Mouse (Mus musculus): ENCODE measurements at regions not wholly inside any gene's neighbourhood (a gene's known extent, or its start where the extent isn't known, plus 50 kb on each side); places are given as distances from the start of the nearest gene placed in this dataset.

DNA sequence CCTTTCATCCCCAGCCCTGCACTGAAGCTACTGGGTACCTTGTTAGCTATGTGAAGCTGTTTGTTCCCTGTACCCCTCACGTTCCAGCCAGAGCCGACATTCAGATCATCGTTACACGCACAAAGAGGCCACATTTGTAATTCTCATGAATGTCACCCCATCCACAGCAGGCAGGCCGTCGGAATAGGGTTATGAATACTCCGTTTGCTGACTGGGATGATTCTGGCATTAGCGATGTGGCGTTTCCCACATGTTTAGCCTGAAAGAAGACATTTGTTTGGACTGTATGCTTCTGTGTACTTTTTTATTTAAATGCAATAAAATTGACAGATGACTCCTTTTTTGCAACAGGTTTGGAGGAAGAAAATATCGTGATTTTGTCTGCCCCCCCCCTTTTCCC is 482.0 kb downstream of the Tshz3 start:
- no peak for TF ChIP-seq CTCF (IDR thresholded peaks at IDR 0.05; ENCODE audit: borderline replicate concordance, insufficient read depth, low read length)
- no peak for TF ChIP-seq POLR2A (IDR thresholded peaks at IDR 0.05; ENCODE audit: low read depth, low read length)
- H3K4me3 ChIP-seq (ENCODE audit: insufficient read depth, low read length), result no peak overlapping the region
- no peak overlapping the region for H3K27ac ChIP-seq (ENCODE audit: insufficient read depth, low read length)
- H3K4me1 ChIP-seq (ENCODE audit: control insufficient read depth, insufficient read depth, low read length), result no peaks in the 10 kb centered on the region

- TF ChIP-seq CTCF (IDR thresholded peaks at IDR 0.05; ENCODE audit: borderline replicate concordance, insufficient read depth, low read length) (no peak), POLR2A (IDR thresholded peaks at IDR 0.05; ENCODE audit: low read depth, low read length) (no peak)
- Histone ChIP-seq H3K27ac (ENCODE audit: insufficient read depth, low read length) (no peak overlapping the region), H3K4me1 (ENCODE audit: control insufficient read depth, insufficient read depth, low read length) (no peaks in the 10 kb centered on the region), H3K4me3 (ENCODE audit: insufficient read depth, low read length) (no peak overlapping the region)
Observed at GRCm38 (mm10) chr7:37180416-37180815, 482.5 kb downstream of the Tshz3 start.

- Histone ChIP-seq H3K4me3 (ENCODE audit: insufficient read depth, low read length) (no peak overlapping the region), H3K4me1 (ENCODE audit: control insufficient read depth, insufficient read depth, low read length) (no peaks in the 10 kb centered on the region), H3K27ac (ENCODE audit: insufficient read depth, low read length) (no peak overlapping the region)
- TF ChIP-seq CTCF (IDR thresholded peaks at IDR 0.05; ENCODE audit: borderline replicate concordance, insufficient read depth, low read length) (no peak), POLR2A (IDR thresholded peaks at IDR 0.05; ENCODE audit: low read depth, low read length) (no peak)
Observed at GRCm38 (mm10) chr7:37181109-37181508, 483.2 kb downstream of the Tshz3 start.

- H3K4me3 ChIP-seq (ENCODE audit: insufficient read depth, low read length), result no peak overlapping the region
- H3K27ac ChIP-seq (ENCODE audit: insufficient read depth, low read length), result no peak overlapping the region
- H3K4me1 ChIP-seq (ENCODE audit: control insufficient read depth, insufficient read depth, low read length), result no peaks in the 10 kb centered on the region
- TF ChIP-seq CTCF (IDR thresholded peaks at IDR 0.05; ENCODE audit: borderline replicate concordance, insufficient read depth, low read length), result no peak
- no peak for TF ChIP-seq POLR2A (IDR thresholded peaks at IDR 0.05; ENCODE audit: low read depth, low read length)
Observed at GRCm38 (mm10) chr7:37192536-37192935, 494.6 kb downstream of the Tshz3 start.

DNA sequence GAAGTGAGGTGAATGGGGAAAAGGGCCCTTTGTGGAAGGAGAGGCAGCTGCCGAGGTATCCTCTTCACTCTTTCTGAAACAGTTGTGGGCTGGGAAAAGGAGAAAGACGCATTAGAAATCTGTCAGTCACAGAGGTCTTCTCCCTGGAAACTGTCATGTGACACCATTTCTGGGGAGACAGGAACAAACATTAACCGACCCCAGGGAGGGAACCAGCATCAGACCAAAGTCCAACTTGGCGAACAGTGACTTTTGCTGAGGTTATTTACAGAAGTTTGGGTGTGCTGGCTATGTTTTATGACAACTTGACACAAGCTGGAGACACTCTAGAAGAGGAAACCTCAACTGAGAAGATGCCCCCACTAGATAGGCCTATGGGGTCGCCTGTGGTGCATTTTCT is 506.9 kb downstream of the Tshz3 start:
- Histone ChIP-seq H3K4me3 (ENCODE audit: insufficient read depth, low read length) (no peak overlapping the region), H3K27ac (ENCODE audit: insufficient read depth, low read length) (no peak overlapping the region), H3K4me1 (ENCODE audit: control insufficient read depth, insufficient read depth, low read length) (no peaks in the 10 kb centered on the region)
- TF ChIP-seq POLR2A (IDR thresholded peaks at IDR 0.05; ENCODE audit: low read depth, low read length) (no peak), CTCF (IDR thresholded peaks at IDR 0.05; ENCODE audit: borderline replicate concordance, insufficient read depth, low read length) (no peak)

- Histone ChIP-seq H3K27ac (ENCODE audit: insufficient read depth, low read length) (no peak overlapping the region), H3K4me1 (ENCODE audit: control insufficient read depth, insufficient read depth, low read length) (no peaks in the 10 kb centered on the region), H3K4me3 (ENCODE audit: insufficient read depth, low read length) (no peak overlapping the region)
- no peak for TF ChIP-seq CTCF (IDR thresholded peaks at IDR 0.05; ENCODE audit: borderline replicate concordance, insufficient read depth, low read length)
- TF ChIP-seq POLR2A (IDR thresholded peaks at IDR 0.05; ENCODE audit: low read depth, low read length), result no peak
Observed at GRCm38 (mm10) chr7:37208305-37208704, 510.4 kb downstream of the Tshz3 start.

DNA sequence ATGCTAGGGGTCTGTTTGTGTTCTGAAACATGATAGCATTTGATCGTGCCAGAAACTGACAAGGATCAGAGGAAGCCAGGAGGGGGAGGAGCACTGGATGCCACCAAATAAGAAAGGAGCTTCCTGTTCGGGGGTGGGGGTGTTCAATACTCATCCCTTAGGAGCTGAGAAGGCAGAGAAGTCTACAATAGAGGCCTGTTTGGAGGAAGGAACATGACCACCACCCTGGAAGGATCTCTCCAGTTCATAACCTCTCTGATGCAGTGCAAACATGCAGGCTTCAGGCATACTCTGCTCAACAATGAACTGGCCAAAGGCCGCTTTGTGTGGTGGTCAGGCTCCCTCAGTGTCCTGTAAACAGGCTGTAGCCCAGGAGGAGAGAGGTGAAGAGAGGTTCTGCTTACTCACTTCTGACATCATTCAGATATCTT is 515.8 kb downstream of the Tshz3 start:
- H3K4me3 ChIP-seq (ENCODE audit: insufficient read depth, low read length), result no peak overlapping the region
- TF ChIP-seq POLR2A (IDR thresholded peaks at IDR 0.05; ENCODE audit: low read depth, low read length), result no peak
- no peak for TF ChIP-seq CTCF (IDR thresholded peaks at IDR 0.05; ENCODE audit: borderline replicate concordance, insufficient read depth, low read length)
- no peak overlapping the region for H3K27ac ChIP-seq (ENCODE audit: insufficient read depth, low read length)
- no peaks in the 10 kb centered on the region; the same call in 1 of the 2 replicates for H3K4me1 ChIP-seq (ENCODE audit: control insufficient read depth, insufficient read depth, low read length)

- TF ChIP-seq CTCF (IDR thresholded peaks at IDR 0.05; ENCODE audit: borderline replicate concordance, insufficient read depth, low read length) (no peak), POLR2A (IDR thresholded peaks at IDR 0.05; ENCODE audit: low read depth, low read length) (no peak)
- H3K4me3 ChIP-seq (ENCODE audit: insufficient read depth, low read length), result no peak overlapping the region
- no peak overlapping the region for H3K27ac ChIP-seq (ENCODE audit: insufficient read depth, low read length)
- H3K4me1 ChIP-seq (ENCODE audit: control insufficient read depth, insufficient read depth, low read length), result no peaks in the 10 kb centered on the region; the same call in 1 of the 2 replicates
Observed at GRCm38 (mm10) chr7:37215498-37215897, 517.6 kb downstream of the Tshz3 start.

GRCm38 (mm10) chr7:37220476-37220875 is 522.6 kb downstream of the Tshz3 start:
- no peaks in the 10 kb centered on the region for H3K4me1 ChIP-seq (ENCODE audit: control insufficient read depth, insufficient read depth, low read length)
- TF ChIP-seq POLR2A (IDR thresholded peaks at IDR 0.05; ENCODE audit: low read depth, low read length) (no peak), CTCF (IDR thresholded peaks at IDR 0.05; ENCODE audit: borderline replicate concordance, insufficient read depth, low read length) (no peak)
- no peak overlapping the region for H3K27ac ChIP-seq (ENCODE audit: insufficient read depth, low read length)
- H3K4me3 ChIP-seq (ENCODE audit: insufficient read depth, low read length), result no peak overlapping the region

DNA sequence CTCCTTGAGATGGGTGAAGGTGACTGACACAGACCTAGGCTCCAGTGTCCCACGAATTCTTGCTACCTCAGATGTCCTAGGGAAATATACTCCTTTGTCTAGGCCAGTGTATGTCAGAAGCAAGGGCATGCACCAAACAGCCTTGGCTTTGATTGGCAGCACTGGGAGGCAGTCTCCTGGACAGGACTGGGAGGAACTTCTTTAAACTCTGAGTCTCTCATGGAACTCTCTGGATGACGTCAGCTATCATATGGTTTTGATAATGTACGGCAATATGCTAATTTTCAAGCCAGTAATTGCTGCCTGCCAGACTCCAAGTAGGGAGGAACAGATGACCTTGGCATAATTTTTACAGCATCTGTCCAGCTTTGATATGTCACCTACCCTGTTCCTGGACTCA is 528.5 kb downstream of the Tshz3 start:
- no peak for TF ChIP-seq POLR2A (IDR thresholded peaks at IDR 0.05; ENCODE audit: low read depth, low read length)
- no peak overlapping the region for H3K4me3 ChIP-seq (ENCODE audit: insufficient read depth, low read length)
- H3K4me1 ChIP-seq (ENCODE audit: control insufficient read depth, insufficient read depth, low read length), result no peaks in the 10 kb centered on the region
- no peak overlapping the region for H3K27ac ChIP-seq (ENCODE audit: insufficient read depth, low read length)

Data from embryonic fibroblast, embryonic 13.5 days (primary cell).